Mouse (Mus musculus): ENCODE measurements around the gene Qrich2. TPM values are rescaled to one million over a fixed set of nuclear protein-coding genes. Genes with fewer than 3 reads are reported as not detected.
A peak's percentile ranks its signal among the peaks of the same experiment; 100 is the strongest.

The Qrich2 gene
- polyA plus RNA-seq, 1 experiment from 2014 or later, result not detected

GRCm38 (mm10) chr11:116435992-116436724 lies 29.9 kb downstream of the Qrich2 start:
- peak overlapping the region; percentile 79 for H3K27ac ChIP-seq (ENCODE audit: poor library complexity, severe bottlenecking)
- H3K4me1 ChIP-seq (replicated peaks), result peaks cover 53% of the 10 kb centered on the region
- WGBS, result 23% methylated on average over 5 of the region's 5 CpGs
- no peak for ATAC-seq (ENCODE audit: insufficient number of reproducible peaks, low FRiP score)
- peak overlapping the region; percentile 90 for H3K4me2 ChIP-seq
- H3K36me3 ChIP-seq, result peaks cover 35% of the 10 kb centered on the region
- H3K9me3 ChIP-seq (replicated peaks), result no peaks in the 10 kb centered on the region
- H3K9ac ChIP-seq, result peak overlapping the region; percentile 59
- H3K27me3 ChIP-seq (replicated peaks), result no peaks in the 10 kb centered on the region
- H3K4me3 ChIP-seq, result peak overlapping the region; percentile 90

GRCm38 (mm10) chr11:116434967-116435752 lies 30.9 kb downstream of the Qrich2 start:
- WGBS, result 40% methylated on average over 12 of the region's 12 CpGs
- H3K9me3 ChIP-seq (replicated peaks), result no peaks in the 10 kb centered on the region
- H3K4me3 ChIP-seq, result peak overlapping the region; percentile 90
- H3K27me3 ChIP-seq (replicated peaks), result no peaks in the 10 kb centered on the region
- H3K4me1 ChIP-seq (replicated peaks), result peaks cover 55% of the 10 kb centered on the region
- H3K36me3 ChIP-seq, result peaks cover 35% of the 10 kb centered on the region
- peak overlapping the region; percentile 93 for H3K9ac ChIP-seq
- peak overlapping the region; percentile 90 for H3K4me2 ChIP-seq
- no peak for ATAC-seq (ENCODE audit: insufficient number of reproducible peaks, low FRiP score)
- H3K27ac ChIP-seq (ENCODE audit: poor library complexity, severe bottlenecking), result peak overlapping the region; percentile 92

GRCm38 (mm10) chr11:116434287-116434966 lies 31.6 kb downstream of the Qrich2 start:
- Histone ChIP-seq H3K36me3 (peaks cover 30% of the 10 kb centered on the region), H3K4me2 (peak overlapping the region; percentile 90), H3K9me3 (replicated peaks) (no peaks in the 10 kb centered on the region), H3K27me3 (replicated peaks) (no peaks in the 10 kb centered on the region), H3K4me3 (peak overlapping the region; percentile 90), H3K27ac (ENCODE audit: poor library complexity, severe bottlenecking) (peak overlapping the region; percentile 92), H3K9ac (peak overlapping the region; percentile 93), H3K4me1 (replicated peaks) (peaks cover 52% of the 10 kb centered on the region)
- WGBS, result under 1% methylated on average over 37 of the region's 67 CpGs
- ATAC-seq (ENCODE audit: insufficient number of reproducible peaks, low FRiP score), result peak; percentile 13; the same call in 1 of the 2 replicates

- Histone ChIP-seq H3K27ac (ENCODE audit: poor library complexity, severe bottlenecking) (peak within 1 kb of the TSS; percentile 92), H3K9me3 (replicated peaks) (no peaks in the 10 kb centered on the region), H3K36me3 (peaks cover 24% of the 10 kb centered on the region), H3K4me2 (peak within 1 kb of the TSS; percentile 90), H3K4me1 (replicated peaks) (peaks cover 57% of the 10 kb centered on the region), H3K27me3 (replicated peaks) (no peaks in the 10 kb centered on the region), H3K4me3 (peak within 1 kb of the TSS; percentile 90), H3K9ac (peak within 1 kb of the TSS; percentile 93)
- 2% methylated on average over 60 of the region's 66 CpGs for WGBS
- ATAC-seq (ENCODE audit: insufficient number of reproducible peaks, low FRiP score), result peak; percentile 97
Measured at GRCm38 (mm10) chr11:116433356-116434286, 32.4 kb downstream of the Qrich2 start, which contains the start of gene Ubald2. TSS of gene Ubald2 (plus strand) at chr11:116434094.

GRCm38 (mm10) chr11:116432593-116433355 lies 33.3 kb downstream of the Qrich2 start:
- ATAC-seq (ENCODE audit: insufficient number of reproducible peaks, low FRiP score), result no peak
- no peak overlapping the region for H3K27ac ChIP-seq (ENCODE audit: poor library complexity, severe bottlenecking)
- H3K9ac ChIP-seq, result no peak overlapping the region
- peaks cover 58% of the 10 kb centered on the region for H3K4me1 ChIP-seq (replicated peaks)
- WGBS, result 58% methylated on average over 8 of the region's 8 CpGs
- H3K9me3 ChIP-seq (replicated peaks), result no peaks in the 10 kb centered on the region
- H3K4me3 ChIP-seq, result no peak overlapping the region
- no peaks in the 10 kb centered on the region for H3K27me3 ChIP-seq (replicated peaks)
- H3K4me2 ChIP-seq, result peak overlapping the region; percentile 90
- peaks cover 22% of the 10 kb centered on the region for H3K36me3 ChIP-seq

GRCm38 (mm10) chr11:116432127-116432526 lies 33.9 kb downstream of the Qrich2 start:
- H3K36me3 ChIP-seq, result peaks cover 16% of the 10 kb centered on the region
- H3K27me3 ChIP-seq (replicated peaks), result no peaks in the 10 kb centered on the region
- WGBS, result 64% methylated on average over 6 of the region's 6 CpGs
- no peaks in the 10 kb centered on the region for H3K9me3 ChIP-seq (replicated peaks)
- H3K27ac ChIP-seq (ENCODE audit: poor library complexity, severe bottlenecking), result no peak overlapping the region
- no peak overlapping the region for H3K4me3 ChIP-seq
- peaks cover 51% of the 10 kb centered on the region for H3K4me1 ChIP-seq (replicated peaks)
- no peak for ATAC-seq (ENCODE audit: insufficient number of reproducible peaks, low FRiP score)
- no peak overlapping the region for H3K9ac ChIP-seq
- H3K4me2 ChIP-seq, result no peak overlapping the region

- H3K9ac ChIP-seq, result 0 out of 2 replicates have a peak overlapping the region, but pooled peaks have one; percentile 54
- H3K27me3 ChIP-seq (replicated peaks), result no peaks in the 10 kb centered on the region
- H3K27ac ChIP-seq (ENCODE audit: poor library complexity, severe bottlenecking), result no peak overlapping the region
- no peak for ATAC-seq (ENCODE audit: insufficient number of reproducible peaks, low FRiP score)
- peak overlapping the region; percentile 55 for H3K4me2 ChIP-seq
- WGBS, result 57% methylated on average over 11 of the region's 11 CpGs
- peaks cover 11% of the 10 kb centered on the region; the same call in 1 of the 2 replicates for H3K36me3 ChIP-seq
- H3K4me1 ChIP-seq (replicated peaks), result peaks cover 45% of the 10 kb centered on the region
- H3K9me3 ChIP-seq (replicated peaks), result no peaks in the 10 kb centered on the region
- H3K4me3 ChIP-seq, result peak overlapping the region; percentile 27; the same call in 1 of the 2 replicates
Measured at GRCm38 (mm10) chr11:116431428-116432077, 34.5 kb downstream of the Qrich2 start.

- Histone ChIP-seq H3K4me3 (peak overlapping the region; percentile 27), H3K4me2 (peak overlapping the region; percentile 55), H3K36me3 (peaks cover 7% of the 10 kb centered on the region; the same call in 1 of the 2 replicates), H3K9ac (peak overlapping the region; percentile 54), H3K4me1 (replicated peaks) (peaks cover 39% of the 10 kb centered on the region), H3K27ac (ENCODE audit: poor library complexity, severe bottlenecking) (no peak overlapping the region), H3K27me3 (replicated peaks) (no peaks in the 10 kb centered on the region), H3K9me3 (replicated peaks) (no peaks in the 10 kb centered on the region)
- ATAC-seq (ENCODE audit: insufficient number of reproducible peaks, low FRiP score), result no peak
- 25% methylated on average over 22 of the region's 22 CpGs for WGBS
Measured at GRCm38 (mm10) chr11:116430723-116431427, 35.2 kb downstream of the Qrich2 start.

Measured in heart, embryonic 12.5 days (tissue).